In the genomic region with DNA sequence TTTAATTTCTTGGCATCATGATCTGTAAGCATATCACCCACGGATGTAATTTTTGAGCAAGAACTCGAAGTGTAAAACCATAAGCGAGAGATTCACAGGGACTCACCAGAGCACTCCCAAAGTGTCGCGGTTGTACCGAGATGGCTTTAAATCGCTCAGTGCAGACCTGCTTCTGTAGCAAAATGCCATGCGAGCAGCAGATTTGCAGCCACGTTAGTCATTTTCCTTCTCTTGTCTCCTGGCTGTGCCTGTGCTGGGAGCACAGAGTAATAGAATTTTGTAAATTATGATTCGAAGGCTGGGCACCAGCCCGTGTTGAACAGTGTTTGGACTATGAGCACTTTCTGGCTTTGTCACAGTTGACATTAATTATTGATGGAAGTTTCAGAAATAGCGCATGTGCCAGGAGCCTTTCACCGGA, we compare ENCODE assay signal across 10 mouse cellular contexts.
DNase-seq lines count a peak whose midpoint lies in the region; ATAC-seq and TF ChIP-seq lines count a peak whose summit lies in the region.
"Had no signal": no experiment of that assay in that cellular context is flagged by ENCODE, and none has a peak within 500 bp of the region (broad histone marks: within the 10 kb centered on the region; RNA-seq: fewer than 3 reads in every experiment).

No protein-coding gene starts in this region.

- no peaks in the 10 kb centered on the region for H3K36me3 ChIP-seq in heart, embryonic 12.5 days
- H3K36me3 ChIP-seq: G1E had no signal

- no peak for TF ChIP-seq CTCF in layer of hippocampus, adult 2 months (conservative IDR thresholded peaks at IDR 0.05)
- TF ChIP-seq CTCF in left cerebral cortex, adult 2 months (IDR thresholded peaks at IDR 0.05) = no peak

- no peak overlapping the region for H3K4me2 ChIP-seq in heart, embryonic 12.5 days
- H3K4me2 ChIP-seq: lung, embryonic 14.5 days had no signal

- 0 out of 2 replicates have a peak, but pooled peaks cover 2% of the 10 kb centered on the region for H3K4me1 ChIP-seq in heart, embryonic 12.5 days (replicated peaks)

- no peak overlapping the region for H3K9ac ChIP-seq in heart, embryonic 12.5 days
- H3K9ac ChIP-seq: lung, embryonic 14.5 days had no signal

- no peaks in the 10 kb centered on the region for H3K27me3 ChIP-seq in heart, embryonic 12.5 days (replicated peaks)

- intact Hi-C loops in left cerebral cortex, adult 2 months (cut with DNase I) = loop anchor here (1.0 kb wide), 2 partner anchors 24 to 29 kb away; no protein-coding TSS in a partner anchor

- no peaks in the 10 kb centered on the region for H3K9me3 ChIP-seq in heart, embryonic 12.5 days (replicated peaks)

- ATAC-seq in heart, embryonic 12.5 days (ENCODE audit: insufficient number of reproducible peaks, low FRiP score) = no peak

- 80% methylated on average over 13 of the region's 13 CpGs for WGBS in heart, embryonic 12.5 days

- peak overlapping the region; percentile 89 for H3K27ac ChIP-seq in layer of hippocampus, adult 2 months
- H3K27ac ChIP-seq in left cerebral cortex, adult 2 months = peak overlapping the region; percentile 63
- H3K27ac ChIP-seq in heart, embryonic 12.5 days (ENCODE audit: poor library complexity, severe bottlenecking) = no peak overlapping the region

- H3K4me3 ChIP-seq in layer of hippocampus, adult 2 months = peak overlapping the region; percentile 64
- peak overlapping the region; percentile 47 for H3K4me3 ChIP-seq in left cerebral cortex, adult 2 months
- H3K4me3 ChIP-seq in heart, embryonic 12.5 days = no peak overlapping the region

- DNase-seq in layer of hippocampus, adult 2 months (ENCODE audit: low spot score in 2 of 2) = peak in 1 of 2 experiments; percentile 52
- no peak for DNase-seq in layer of hippocampus, adult 9-10 months (ENCODE audit: low spot score)
- peak; percentile 67 to 75 for DNase-seq in frontal cortex, postnatal 36 days (ENCODE audit: low spot score in 2 of 2)
- peak; percentile 43 to 54 for DNase-seq in left cerebral cortex, adult 2 months (ENCODE audit: extremely low spot score in 1 of 2, low spot score in 2 of 2)
- DNase-seq in right cerebral cortex, postnatal 10 days (ENCODE audit: low spot score in 2 of 2) = peak; percentile 45 to 71
- DNase-seq in spleen, postnatal 4 days (ENCODE audit: low spot score in 2 of 2) = no peak
- DNase-seq: adrenal gland, postnatal 14 days; lung, embryonic 14.5 days had no signal

Comparison
In these comparisons a context has a peak if more than half of its experiments do, and no peak if none do; other contexts are left out.
1. DNase-seq: peak in frontal cortex, postnatal 36 days (2 of 2), left cerebral cortex, adult 2 months (2 of 2) and right cerebral cortex, postnatal 10 days (2 of 2); none in layer of hippocampus, adult 9-10 months (single experiment) and spleen, postnatal 4 days (0 of 2).